Mouse (Mus musculus): Measurements from ENCODE around the gene Cabp2.

GRCm38 (mm10) chr19:4113186-4113805, 31.9 kb downstream of the Cabp2 start:
- no peak for TF ChIP-seq CTCF (IDR thresholded peaks at IDR 0.05; ENCODE audit: low read depth)
- peak; percentile 89 for TF ChIP-seq EP300 (IDR thresholded peaks at IDR 0.05; ENCODE audit: low read depth)
